Mouse (Mus musculus): ENCODE data around the gene Zgrf1. TPM values are rescaled to one million over a fixed set of nuclear protein-coding genes. Genes with fewer than 3 reads are reported as not detected.

Gene Zgrf1
- polyA plus RNA-seq (2015; fragmentation: Illumina TruSeq; extraction: RNeasy Lipid Tissue Mini Kit (QIAGEN cat#74804); ENCODE audit: insufficient read depth, low read depth, low replicate concordance), result 0.20 TPM

GRCm38 (mm10) chr3:127552973-127553719 is at the start of gene Zgrf1, which contains the start of gene Larp7:
Gene Zgrf1 (plus strand): TSS chr3:127553489.
Gene Larp7 (minus strand): TSS chr3:127553349.

GRCm38 (mm10) chr3:127633080-127634032 is 80.1 kb downstream of the Zgrf1 start, which contains the start of gene Neurog2:
Gene Neurog2 (plus strand): TSS chr3:127633135.

Other genes with a start within 250 kb of the Zgrf1 start
- 5.7 TPM for gene Ank2, start 54.1 kb upstream of the Zgrf1 start, polyA plus RNA-seq (2015; fragmentation: Illumina TruSeq; extraction: RNeasy Lipid Tissue Mini Kit (QIAGEN cat#74804); ENCODE audit: insufficient read depth, low read depth, low replicate concordance)
- 5.0 TPM for gene Larp7, start 140 bp upstream of the Zgrf1 start, polyA plus RNA-seq (2015; fragmentation: Illumina TruSeq; extraction: RNeasy Lipid Tissue Mini Kit (QIAGEN cat#74804); ENCODE audit: insufficient read depth, low read depth, low replicate concordance)
- gene Neurog2, start 79.6 kb downstream of the Zgrf1 start, polyA plus RNA-seq (2015; fragmentation: Illumina TruSeq; extraction: RNeasy Lipid Tissue Mini Kit (QIAGEN cat#74804); ENCODE audit: insufficient read depth, low read depth, low replicate concordance), result not detected
- gene Alpk1, start 227.0 kb downstream of the Zgrf1 start, polyA plus RNA-seq (2015; fragmentation: Illumina TruSeq; extraction: RNeasy Lipid Tissue Mini Kit (QIAGEN cat#74804); ENCODE audit: insufficient read depth, low read depth, low replicate concordance), result 0.83 TPM
- gene Tifa, start 236.3 kb downstream of the Zgrf1 start, polyA plus RNA-seq (2015; fragmentation: Illumina TruSeq; extraction: RNeasy Lipid Tissue Mini Kit (QIAGEN cat#74804); ENCODE audit: insufficient read depth, low read depth, low replicate concordance), result 3.0 TPM

All from pancreas, adult 10 weeks (tissue).